Mouse (Mus musculus): ENCODE results near the gene Psmd9.

DNA sequence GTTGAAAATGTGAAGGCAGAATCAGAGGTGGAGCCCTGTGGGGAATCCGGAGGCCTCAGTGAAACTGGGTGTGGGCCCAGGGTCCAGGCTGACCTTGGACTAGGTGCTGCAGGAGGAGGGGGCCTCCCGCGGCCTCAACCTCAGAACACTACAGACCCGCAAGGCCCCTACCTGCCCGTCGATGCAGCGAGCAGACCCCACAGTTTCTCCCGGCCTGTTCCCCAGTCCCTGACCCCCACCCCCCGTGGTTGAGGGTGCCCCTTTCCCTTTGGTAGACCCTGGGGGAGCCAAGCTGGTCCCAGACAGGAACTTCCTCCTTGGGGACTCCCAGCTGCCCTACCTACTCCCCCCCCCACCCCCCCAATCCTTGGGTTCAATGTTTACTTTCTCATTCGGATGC, 2.8 kb upstream of the Psmd9 start:
- TF ChIP-seq CTCF (IDR thresholded peaks at IDR 0.05; ENCODE audit: low read depth) (no peak), EP300 (optimal IDR thresholded peaks at IDR 0.05) (no peak)
